Mouse (Mus musculus) heart, adult 11 months (tissue): ENCODE measurements at regions not wholly inside any gene's neighbourhood (a gene's known extent, or its start where the extent isn't known, plus 50 kb on each side); places are given as distances from the start of the nearest gene placed in this dataset.

Experiments
- DNase-seq: peaks from one replicate; pipeline ENCODE4 v3.0.0; 2022

DNA sequence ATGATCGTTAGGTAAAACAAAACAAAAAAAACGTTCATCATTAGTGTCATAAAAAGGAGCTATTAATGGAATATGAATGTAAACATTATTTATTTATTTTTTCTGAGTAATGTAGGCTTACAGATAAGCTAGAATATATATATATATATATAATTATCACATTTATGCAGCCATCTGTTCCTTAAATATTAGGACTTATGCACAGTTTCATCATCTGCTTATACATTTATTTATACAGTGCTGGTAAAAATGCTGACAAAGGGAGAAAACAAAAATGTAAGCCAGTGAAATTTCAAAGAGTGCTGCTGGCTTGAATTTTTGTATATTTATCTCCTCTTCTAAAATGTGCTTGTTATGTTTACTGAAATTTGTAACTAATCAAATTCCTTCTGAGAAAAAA, 4841.7 kb upstream of the Gm7489 start:
- DNase-seq = no peak

DNA sequence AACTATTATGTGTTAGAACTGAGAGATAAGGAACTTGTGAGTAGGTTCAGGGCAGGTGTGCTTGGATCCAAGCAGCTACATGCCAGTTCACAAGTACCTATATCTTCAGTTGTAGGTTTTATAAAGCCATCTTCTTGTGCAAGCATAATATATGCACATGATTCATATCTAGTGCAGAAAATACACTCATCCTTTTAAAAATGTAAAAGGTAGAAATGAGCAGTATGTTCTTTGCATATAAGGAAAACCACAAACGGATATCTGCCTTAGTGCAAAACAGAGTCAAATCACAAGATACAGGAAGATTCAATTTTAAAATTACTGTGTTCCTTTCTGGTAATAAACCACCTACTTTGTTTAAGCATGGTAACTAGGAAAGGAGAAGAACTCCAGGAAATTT, 4819.6 kb upstream of the Gm7489 start:
- DNase-seq = no peak

DNA sequence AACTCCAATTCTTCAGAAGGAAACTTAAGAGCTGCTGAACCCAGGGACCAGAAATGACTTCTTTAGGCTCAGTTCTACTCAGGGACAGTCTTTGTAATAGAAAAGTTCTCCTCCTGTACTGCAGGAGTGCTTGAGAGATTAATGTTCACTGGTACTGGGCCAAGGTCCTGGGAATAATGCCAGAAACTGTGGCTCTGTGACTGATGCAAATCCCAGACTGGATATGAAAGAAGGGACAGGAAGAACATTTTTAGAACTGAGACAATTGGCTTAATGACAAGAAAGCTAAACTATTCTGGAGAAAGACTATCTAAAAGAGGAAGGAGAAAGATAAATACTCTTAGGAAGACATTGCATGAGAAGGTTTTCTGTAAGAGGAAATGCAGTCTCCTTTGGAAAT, 4818.8 kb upstream of the Gm7489 start:
- peak; percentile 97 for DNase-seq

DNA sequence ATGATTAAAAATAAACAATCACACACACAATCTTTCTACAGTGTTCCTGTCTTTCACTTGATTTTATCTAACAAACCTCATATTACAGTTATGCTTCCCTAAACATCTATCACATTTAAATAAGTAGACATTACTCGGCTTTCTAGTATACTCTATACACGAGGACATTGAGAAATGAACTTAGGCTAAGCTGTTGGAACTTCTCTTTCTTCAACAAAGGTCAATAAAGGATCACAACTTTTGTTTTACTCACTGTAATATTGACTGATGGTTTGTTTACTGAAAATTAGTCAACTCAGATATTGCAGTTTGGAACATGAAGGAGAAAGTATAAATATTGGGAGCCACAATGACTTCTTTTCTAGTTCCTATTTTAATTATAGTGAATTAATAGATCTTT, 4818.3 kb upstream of the Gm7489 start:
- DNase-seq = no peak
